Mouse (Mus musculus): ENCODE data around the gene Dlg1. TPM values are rescaled to one million over a fixed set of nuclear protein-coding genes. Genes with fewer than 3 reads are reported as not detected.

Gene Dlg1
- polyA plus RNA-seq (2012; rRNA removed), result 107 and 109 TPM in 2 replicates

- no peak for TF ChIP-seq CTCF (IDR thresholded peaks at IDR 0.05; ENCODE audit: extremely low read depth, insufficient read depth, low read length)
- no peak for TF ChIP-seq POLR2A (IDR thresholded peaks at IDR 0.05; ENCODE audit: extremely low read depth, insufficient read depth, low read length)
- Histone ChIP-seq H3K4me3 (ENCODE audit: insufficient read depth, low read length) (peak within 1 kb of the TSS; percentile 65), H3K27ac (ENCODE audit: insufficient read depth, low read length) (no peak within 1 kb of the TSS; the same call in 1 of the 2 replicates), H3K4me1 (ENCODE audit: control insufficient read depth, insufficient read depth, low read length) (peaks cover 3% of the 10 kb centered on the region; the same call in 1 of the 2 replicates)
Observed at GRCm38 (mm10) chr16:31663379-31664286, at the start of gene Dlg1. Gene Dlg1, plus strand, starts transcription at chr16:31663443.

GRCm38 (mm10) chr16:31616382-31616781 is 46.9 kb upstream of the Dlg1 start:
- Histone ChIP-seq H3K4me3 (ENCODE audit: insufficient read depth, low read length) (no peak overlapping the region), H3K4me1 (ENCODE audit: control insufficient read depth, insufficient read depth, low read length) (no peaks in the 10 kb centered on the region), H3K27ac (ENCODE audit: insufficient read depth, low read length) (no peak overlapping the region)
- TF ChIP-seq CTCF (IDR thresholded peaks at IDR 0.05; ENCODE audit: extremely low read depth, insufficient read depth, low read length) (no peak), POLR2A (IDR thresholded peaks at IDR 0.05; ENCODE audit: extremely low read depth, insufficient read depth, low read length) (no peak)

DNA sequence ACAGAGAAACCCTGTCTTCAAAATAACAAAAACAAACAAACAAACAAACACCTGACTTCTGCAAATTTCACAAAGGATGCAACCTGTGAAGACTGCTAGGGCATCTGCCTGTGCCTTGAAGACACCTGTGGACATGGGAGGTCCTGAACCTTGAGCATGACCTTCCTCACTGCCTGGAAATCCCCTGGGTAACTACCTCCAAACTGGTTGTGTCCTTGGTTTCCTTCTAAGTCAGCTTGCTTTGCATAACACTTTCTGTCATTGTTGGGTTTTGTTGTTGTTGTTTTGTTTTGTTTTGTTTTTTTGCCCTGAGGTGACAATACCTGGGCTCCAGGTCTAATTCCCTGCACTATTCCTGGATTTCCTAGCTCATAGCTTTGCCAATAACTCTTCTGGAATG is 46.1 kb upstream of the Dlg1 start:
- Histone ChIP-seq H3K4me1 (ENCODE audit: control insufficient read depth, insufficient read depth, low read length) (no peaks in the 10 kb centered on the region), H3K27ac (ENCODE audit: insufficient read depth, low read length) (no peak overlapping the region), H3K4me3 (ENCODE audit: insufficient read depth, low read length) (no peak overlapping the region)
- TF ChIP-seq CTCF (IDR thresholded peaks at IDR 0.05; ENCODE audit: extremely low read depth, insufficient read depth, low read length) (no peak), POLR2A (IDR thresholded peaks at IDR 0.05; ENCODE audit: extremely low read depth, insufficient read depth, low read length) (no peak)

DNA sequence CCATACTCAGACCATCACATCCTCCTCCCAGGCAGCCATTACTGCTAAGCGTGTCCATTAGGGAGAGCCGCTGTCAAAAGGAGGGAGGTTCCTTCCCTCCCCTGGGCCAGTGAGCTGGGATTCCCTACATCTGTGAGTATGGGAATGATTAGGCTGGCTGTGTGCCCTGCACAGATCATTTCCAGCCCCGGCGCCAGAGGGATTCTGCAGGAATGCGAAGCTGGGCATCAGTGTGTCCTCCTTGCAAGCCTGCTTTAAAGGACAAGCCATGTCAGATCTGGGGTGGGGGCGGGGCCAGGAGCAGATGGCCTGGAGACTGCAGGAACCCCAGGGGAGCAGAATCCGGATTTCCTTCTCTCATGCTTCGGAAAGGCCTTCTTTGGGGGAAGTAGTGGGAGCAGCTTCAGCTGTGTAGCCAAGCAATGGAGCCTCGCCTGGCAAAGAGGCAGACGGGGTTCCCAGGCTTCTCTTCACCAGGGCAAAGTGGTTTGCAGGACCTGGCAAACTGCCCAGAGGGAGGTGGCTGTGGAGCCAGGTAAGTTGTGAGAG is 45.3 kb upstream of the Dlg1 start:
- Histone ChIP-seq H3K4me3 (ENCODE audit: insufficient read depth, low read length) (no peak overlapping the region), H3K27ac (ENCODE audit: insufficient read depth, low read length) (no peak overlapping the region), H3K4me1 (ENCODE audit: control insufficient read depth, insufficient read depth, low read length) (no peaks in the 10 kb centered on the region)
- no peak for TF ChIP-seq CTCF (IDR thresholded peaks at IDR 0.05; ENCODE audit: extremely low read depth, insufficient read depth, low read length)
- no peak for TF ChIP-seq POLR2A (IDR thresholded peaks at IDR 0.05; ENCODE audit: extremely low read depth, insufficient read depth, low read length)

GRCm38 (mm10) chr16:31618671-31619070 is 44.6 kb upstream of the Dlg1 start:
- no peak for TF ChIP-seq POLR2A (IDR thresholded peaks at IDR 0.05; ENCODE audit: extremely low read depth, insufficient read depth, low read length)
- TF ChIP-seq CTCF (IDR thresholded peaks at IDR 0.05; ENCODE audit: extremely low read depth, insufficient read depth, low read length), result no peak
- H3K27ac ChIP-seq (ENCODE audit: insufficient read depth, low read length), result no peak overlapping the region
- no peaks in the 10 kb centered on the region for H3K4me1 ChIP-seq (ENCODE audit: control insufficient read depth, insufficient read depth, low read length)
- H3K4me3 ChIP-seq (ENCODE audit: insufficient read depth, low read length), result no peak overlapping the region

- no peak overlapping the region for H3K4me3 ChIP-seq (ENCODE audit: insufficient read depth, low read length)
- no peak overlapping the region for H3K27ac ChIP-seq (ENCODE audit: insufficient read depth, low read length)
- TF ChIP-seq CTCF (IDR thresholded peaks at IDR 0.05; ENCODE audit: extremely low read depth, insufficient read depth, low read length), result no peak
- no peak for TF ChIP-seq POLR2A (IDR thresholded peaks at IDR 0.05; ENCODE audit: extremely low read depth, insufficient read depth, low read length)
- H3K4me1 ChIP-seq (ENCODE audit: control insufficient read depth, insufficient read depth, low read length), result no peaks in the 10 kb centered on the region
Observed at GRCm38 (mm10) chr16:31619675-31620335, 43.4 kb upstream of the Dlg1 start.

DNA sequence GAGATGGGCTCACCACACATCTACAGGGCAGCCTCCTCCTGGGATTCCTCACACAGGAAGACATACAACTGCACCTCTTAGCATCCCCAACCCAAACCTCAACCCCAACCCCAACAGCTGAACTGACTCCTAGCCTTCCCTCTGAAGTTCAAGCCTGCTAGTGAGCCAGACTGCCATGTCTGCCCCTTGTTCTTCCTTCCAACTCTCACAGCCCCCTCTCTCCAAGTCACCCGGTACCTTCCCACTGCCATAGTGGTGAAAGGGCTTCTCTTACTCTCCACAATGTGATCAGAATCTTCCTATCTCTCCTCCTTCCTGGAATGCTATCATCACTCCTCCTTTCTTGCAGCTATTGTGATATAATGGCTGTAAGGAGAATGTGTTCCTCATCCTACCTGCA is 40.9 kb upstream of the Dlg1 start:
- no peak for TF ChIP-seq CTCF (IDR thresholded peaks at IDR 0.05; ENCODE audit: extremely low read depth, insufficient read depth, low read length)
- no peak for TF ChIP-seq POLR2A (IDR thresholded peaks at IDR 0.05; ENCODE audit: extremely low read depth, insufficient read depth, low read length)
- Histone ChIP-seq H3K27ac (ENCODE audit: insufficient read depth, low read length) (no peak overlapping the region), H3K4me1 (ENCODE audit: control insufficient read depth, insufficient read depth, low read length) (no peaks in the 10 kb centered on the region), H3K4me3 (ENCODE audit: insufficient read depth, low read length) (no peak overlapping the region)

DNA sequence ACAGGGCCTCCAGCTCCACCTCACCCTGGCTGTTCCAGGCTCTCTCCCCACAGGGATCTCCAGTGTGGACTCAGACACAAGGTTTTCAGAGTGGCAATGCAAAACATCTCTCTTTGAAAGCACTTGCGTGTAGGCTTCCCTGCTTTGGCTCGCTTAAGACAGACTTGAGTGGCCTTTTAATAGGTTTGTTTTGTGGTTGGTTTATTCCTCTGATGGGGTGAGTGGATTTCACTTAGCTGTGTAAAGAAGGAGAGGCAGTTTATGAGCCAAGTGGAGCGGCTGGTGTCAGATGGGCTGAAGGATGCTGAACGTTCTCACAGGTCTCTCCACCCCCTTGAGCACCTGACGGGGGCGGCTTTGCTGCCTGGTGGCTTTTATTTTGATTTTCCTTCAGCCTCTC is 40.1 kb upstream of the Dlg1 start:
- TF ChIP-seq POLR2A (IDR thresholded peaks at IDR 0.05; ENCODE audit: extremely low read depth, insufficient read depth, low read length) (no peak), CTCF (IDR thresholded peaks at IDR 0.05; ENCODE audit: extremely low read depth, insufficient read depth, low read length) (no peak)
- Histone ChIP-seq H3K4me3 (ENCODE audit: insufficient read depth, low read length) (no peak overlapping the region), H3K4me1 (ENCODE audit: control insufficient read depth, insufficient read depth, low read length) (no peaks in the 10 kb centered on the region), H3K27ac (ENCODE audit: insufficient read depth, low read length) (no peak overlapping the region)

DNA sequence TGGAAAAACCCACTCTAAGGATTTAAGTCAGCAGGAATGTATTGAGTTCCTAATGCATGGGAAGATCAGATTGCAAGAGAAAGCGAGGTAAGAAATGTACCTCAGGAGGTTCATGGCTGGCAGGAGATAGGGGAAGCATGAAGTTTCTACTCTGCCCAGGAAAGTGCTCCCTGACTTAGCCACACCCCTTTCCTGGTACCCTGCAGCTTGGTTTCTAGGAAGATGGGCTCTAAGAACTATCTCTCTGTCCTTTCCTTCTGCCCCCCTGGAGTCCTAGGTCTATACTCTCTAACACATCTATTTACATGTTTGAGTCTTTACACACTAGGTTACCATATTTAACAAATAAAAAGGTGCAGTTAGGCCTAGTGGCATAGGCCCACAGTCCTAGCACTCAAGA is 38.5 kb upstream of the Dlg1 start:
- Histone ChIP-seq H3K4me1 (ENCODE audit: control insufficient read depth, insufficient read depth, low read length) (no peaks in the 10 kb centered on the region), H3K4me3 (ENCODE audit: insufficient read depth, low read length) (no peak overlapping the region), H3K27ac (ENCODE audit: insufficient read depth, low read length) (no peak overlapping the region)
- no peak for TF ChIP-seq POLR2A (IDR thresholded peaks at IDR 0.05; ENCODE audit: extremely low read depth, insufficient read depth, low read length)
- no peak for TF ChIP-seq CTCF (IDR thresholded peaks at IDR 0.05; ENCODE audit: extremely low read depth, insufficient read depth, low read length)
